Mouse (Mus musculus) retina, postnatal 7 days (tissue): ENCODE results near the gene Ciao2a.

Experiments used
- DNase-seq: peaks from one replicate; pipeline ENCODE4 v3.0.0-alpha.2; 2012; ENCODE audit warnings: low read depth, low spot score

Ciao2a gene

GRCm38 (mm10) chr9:66160155-66160554, 33.7 kb downstream of the Ciao2a start:
- DNase-seq, result no peak

GRCm38 (mm10) chr9:66162995-66163394, 36.6 kb downstream of the Ciao2a start:
- DNase-seq, result no peak

GRCm38 (mm10) chr9:66167222-66167621, 40.8 kb downstream of the Ciao2a start:
- no peak for DNase-seq

GRCm38 (mm10) chr9:66168233-66168632, 41.8 kb downstream of the Ciao2a start:
- no peak for DNase-seq

- peak; percentile 3 for DNase-seq
These were observed 44.1 kb downstream of the Ciao2a start for GRCm38 (mm10) chr9:66170506-66170905.

- DNase-seq, result no peak
These were observed 45.0 kb downstream of the Ciao2a start for GRCm38 (mm10) chr9:66171275-66171921.

- DNase-seq, result no peak
These were observed 47.0 kb downstream of the Ciao2a start for GRCm38 (mm10) chr9:66173316-66173855.

GRCm38 (mm10) chr9:66174985-66175384, 48.6 kb downstream of the Ciao2a start:
- no peak for DNase-seq

- no peak for DNase-seq
These were observed 51.6 kb downstream of the Ciao2a start for GRCm38 (mm10) chr9:66177975-66178374.

GRCm38 (mm10) chr9:66179795-66180194, 53.4 kb downstream of the Ciao2a start:
- no peak for DNase-seq

- no peak for DNase-seq
These were observed 54.9 kb downstream of the Ciao2a start for GRCm38 (mm10) chr9:66181126-66181825.

GRCm38 (mm10) chr9:66181826-66182678, 55.6 kb downstream of the Ciao2a start:
- no peak for DNase-seq

- no peak for DNase-seq
These were observed 56.2 kb downstream of the Ciao2a start for GRCm38 (mm10) chr9:66182679-66182993.

GRCm38 (mm10) chr9:66183023-66183422, 56.6 kb downstream of the Ciao2a start:
- no peak for DNase-seq

GRCm38 (mm10) chr9:66184572-66184971, 58.2 kb downstream of the Ciao2a start:
- no peak for DNase-seq

- no peak for DNase-seq
These were observed 60.0 kb downstream of the Ciao2a start for GRCm38 (mm10) chr9:66186426-66186825.
